Mouse (Mus musculus): ENCODE data around the gene Jak2.
A peak's percentile ranks its signal among the peaks of the same experiment; 100 is the strongest.

Jak2 gene

GRCm38 (mm10) chr19:29251191-29251957 is at the start of gene Jak2:
Gene Jak2 (plus strand): TSS chr19:29251828.
- DNase-seq, result peak; percentile 95

DNA sequence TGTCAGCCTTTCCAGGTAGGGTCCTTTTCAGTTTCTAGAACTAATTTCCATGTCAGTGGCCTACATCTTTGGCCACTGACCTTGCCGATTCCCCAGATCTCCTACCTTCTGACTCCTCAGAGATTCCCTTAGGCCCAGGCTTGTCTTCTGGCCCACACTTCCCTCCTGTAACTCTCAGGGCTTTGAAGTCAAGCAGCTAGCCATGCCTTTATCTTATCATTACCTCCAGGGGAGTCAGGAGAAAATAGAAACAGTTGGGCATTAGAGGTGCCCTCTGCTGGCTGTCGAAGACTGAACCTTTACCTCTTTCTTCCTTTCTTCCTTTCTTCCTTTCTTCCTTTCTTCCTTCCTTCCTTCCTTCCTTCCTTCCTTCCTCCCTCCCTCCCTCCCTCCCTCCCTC is 48.3 kb upstream of the Jak2 start:
- DNase-seq, result peak; percentile 5

- DNase-seq, result peak; percentile 20
These were observed 47.0 kb upstream of the Jak2 start for GRCm38 (mm10) chr19:29204583-29204982.

DNA sequence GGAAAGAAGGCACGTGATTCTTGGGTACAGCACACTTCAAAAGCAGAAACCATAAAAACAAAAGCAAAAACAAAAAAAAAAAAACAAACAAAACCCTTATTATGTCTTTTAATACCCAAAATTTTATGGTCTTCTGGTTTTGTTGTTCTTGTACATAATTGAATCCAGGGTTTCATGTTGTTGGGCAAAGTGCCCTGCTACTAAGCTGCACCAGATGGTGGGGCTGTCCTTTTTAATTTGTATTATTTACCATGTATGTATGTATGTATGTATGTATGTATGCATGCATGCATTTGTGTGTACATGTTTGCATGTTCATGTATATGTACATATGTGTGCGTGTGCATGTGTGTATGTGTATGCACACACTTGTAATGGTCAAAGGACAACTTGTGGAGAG is 46.4 kb upstream of the Jak2 start:
- no peak for DNase-seq

DNA sequence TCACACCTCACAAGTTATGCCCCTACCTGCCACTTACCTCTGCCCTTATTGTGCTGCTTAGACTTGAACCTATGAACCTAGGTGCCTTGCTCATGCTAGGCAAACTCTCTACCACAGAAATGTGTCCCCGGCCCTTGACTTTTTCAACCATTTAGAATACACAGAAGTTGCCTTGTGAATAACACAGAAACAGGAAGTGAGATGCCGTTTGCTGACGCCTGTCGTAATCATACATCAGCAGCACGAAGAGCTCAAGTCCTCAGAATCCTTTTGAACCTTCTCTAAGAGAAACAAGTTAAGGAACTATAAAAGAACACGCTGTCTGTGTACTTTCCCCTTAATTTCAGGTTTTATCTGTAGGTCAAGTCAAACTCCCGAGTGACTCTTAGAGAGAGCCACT is 41.7 kb upstream of the Jak2 start:
- peak; percentile 56 for DNase-seq

- peak; percentile 4 for DNase-seq
These were observed 41.3 kb upstream of the Jak2 start for GRCm38 (mm10) chr19:29210319-29210718.

- DNase-seq, result peak; percentile 23
These were observed 35.7 kb upstream of the Jak2 start for GRCm38 (mm10) chr19:29215811-29216509.

DNA sequence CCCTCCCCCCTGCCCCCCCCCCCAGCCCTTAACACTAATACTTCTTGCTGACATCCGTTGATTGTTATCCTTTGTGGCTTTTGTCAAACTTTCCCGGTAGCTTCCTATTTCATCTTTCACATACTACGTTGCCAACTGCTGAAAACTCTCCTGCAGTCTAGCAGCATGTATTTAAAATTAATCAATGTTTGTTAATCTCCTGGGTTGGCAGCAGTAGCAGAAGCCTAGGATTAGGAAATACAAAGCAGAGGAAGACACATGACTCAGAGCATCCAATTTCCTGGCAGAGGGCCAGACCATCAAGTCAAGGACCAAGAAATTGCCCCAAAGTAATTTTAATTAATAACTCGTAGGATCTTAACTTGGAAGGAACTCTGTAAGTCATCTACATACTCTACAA is 29.8 kb upstream of the Jak2 start:
- DNase-seq, result peak; percentile 42

DNA sequence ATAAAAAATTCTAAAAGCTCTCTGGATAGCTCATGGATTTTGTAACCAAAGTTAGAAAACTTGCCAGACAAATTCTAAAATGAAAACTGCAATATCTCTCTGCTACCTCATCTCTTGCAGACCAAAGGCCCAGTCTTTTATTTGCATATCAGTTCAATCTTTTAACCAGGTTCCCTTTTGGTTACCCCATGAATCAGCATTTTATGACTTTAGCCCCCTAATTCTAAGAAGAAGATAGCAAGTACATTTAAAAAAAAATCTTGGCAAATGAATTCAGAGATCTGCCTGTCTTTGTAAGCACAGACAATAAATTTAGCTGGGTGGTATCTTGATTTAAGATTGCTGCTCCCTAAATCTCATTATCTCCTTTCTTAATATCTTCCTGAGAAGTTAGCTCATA is 26.7 kb upstream of the Jak2 start:
- no peak for DNase-seq

- DNase-seq, result no peak
These were observed 24.6 kb upstream of the Jak2 start for GRCm38 (mm10) chr19:29226996-29227395.

DNA sequence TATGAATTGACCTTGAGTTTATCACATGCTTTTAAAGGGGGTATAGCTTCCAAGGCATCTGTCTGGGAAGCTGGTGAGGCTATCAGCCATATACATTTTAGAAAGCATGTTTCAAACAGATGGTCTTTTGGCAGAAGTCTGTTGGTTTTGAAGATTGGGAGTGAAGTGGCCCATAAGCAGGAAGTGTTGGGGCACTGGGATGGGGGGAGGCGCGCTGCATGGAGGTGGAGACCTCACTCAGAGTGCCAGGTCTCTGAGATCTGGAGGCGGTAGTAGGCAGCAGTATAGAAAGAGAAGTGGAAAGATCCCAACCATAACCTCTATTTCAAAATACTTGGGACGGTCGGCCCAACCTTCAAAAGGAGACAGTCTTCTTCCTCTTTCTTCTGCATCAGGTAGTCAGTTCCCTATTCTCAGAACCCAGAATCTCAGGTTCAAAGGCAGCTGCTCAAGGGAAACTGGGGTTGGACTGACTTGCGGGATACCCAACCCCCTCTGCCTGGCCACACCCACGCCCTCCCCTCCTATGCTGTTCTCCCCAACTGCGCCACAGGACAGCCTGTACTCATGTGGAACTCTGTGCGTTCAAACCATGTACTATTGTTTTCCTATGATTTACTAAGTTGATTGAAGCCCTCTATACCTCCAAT is 23.6 kb upstream of the Jak2 start:
- peak; percentile 42 for DNase-seq

DNA sequence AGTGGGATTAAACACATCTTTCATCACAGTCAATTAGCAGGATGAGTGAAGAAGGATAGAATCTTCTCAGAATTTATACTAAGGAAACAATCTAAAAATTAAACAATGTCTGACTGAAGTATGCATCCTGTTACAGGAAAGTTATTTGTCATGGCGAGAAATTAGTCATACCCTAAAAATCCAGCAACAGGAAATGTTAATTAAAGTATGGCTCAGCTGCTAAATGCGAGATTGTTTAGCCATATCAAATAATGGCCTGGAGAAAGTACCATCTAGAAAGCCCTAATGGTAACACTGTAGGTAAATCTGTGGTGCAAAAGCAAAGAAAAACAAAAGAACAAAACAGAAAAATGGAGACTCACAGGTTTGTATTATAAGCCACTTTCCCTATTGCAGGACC is 22.6 kb upstream of the Jak2 start:
- no peak for DNase-seq

DNA sequence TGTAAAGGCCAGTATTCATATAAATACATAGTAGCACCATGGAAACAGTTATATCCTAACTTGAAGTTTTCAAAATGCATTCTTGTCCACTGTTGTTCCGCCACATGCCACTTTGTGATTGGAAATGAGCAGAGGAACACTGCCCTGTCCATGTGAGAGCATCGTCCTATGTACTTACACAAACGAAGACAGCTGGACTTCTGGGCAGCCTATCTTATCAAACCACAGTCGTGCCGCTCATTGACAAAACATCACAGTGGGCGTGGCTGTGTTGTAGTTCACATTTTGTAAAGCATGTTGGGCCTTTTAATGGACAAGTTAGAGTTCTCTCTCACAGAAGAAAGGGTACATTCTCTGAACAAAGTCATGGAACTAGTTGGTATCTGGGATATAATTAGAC is 18.9 kb upstream of the Jak2 start:
- no peak for DNase-seq

GRCm38 (mm10) chr19:29236658-29237385 is 14.8 kb upstream of the Jak2 start:
- DNase-seq, result peak; percentile 33

DNA sequence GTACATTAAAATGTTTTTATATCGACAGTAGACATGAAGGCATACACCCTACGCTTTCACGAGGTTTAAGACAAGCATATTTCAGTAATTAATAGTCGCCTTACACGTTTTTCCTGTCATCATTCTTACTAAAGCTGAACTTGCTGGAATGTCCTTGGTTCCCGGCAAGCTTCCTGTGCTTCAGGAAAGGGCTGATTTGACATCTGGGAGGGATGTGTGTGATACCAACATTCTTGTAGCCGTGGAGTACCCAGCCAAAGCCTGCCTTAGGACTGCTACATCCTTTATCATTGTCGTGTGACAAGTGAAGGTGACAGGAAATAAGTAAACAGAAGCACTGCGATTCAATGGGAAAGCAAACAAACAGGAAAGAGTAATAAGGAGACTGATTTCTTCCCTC is 13.5 kb upstream of the Jak2 start:
- no peak for DNase-seq

GRCm38 (mm10) chr19:29239513-29240235 is 12.0 kb upstream of the Jak2 start:
- DNase-seq, result no peak

GRCm38 (mm10) chr19:29240676-29241075 is 11.0 kb upstream of the Jak2 start:
- DNase-seq, result no peak

DNA sequence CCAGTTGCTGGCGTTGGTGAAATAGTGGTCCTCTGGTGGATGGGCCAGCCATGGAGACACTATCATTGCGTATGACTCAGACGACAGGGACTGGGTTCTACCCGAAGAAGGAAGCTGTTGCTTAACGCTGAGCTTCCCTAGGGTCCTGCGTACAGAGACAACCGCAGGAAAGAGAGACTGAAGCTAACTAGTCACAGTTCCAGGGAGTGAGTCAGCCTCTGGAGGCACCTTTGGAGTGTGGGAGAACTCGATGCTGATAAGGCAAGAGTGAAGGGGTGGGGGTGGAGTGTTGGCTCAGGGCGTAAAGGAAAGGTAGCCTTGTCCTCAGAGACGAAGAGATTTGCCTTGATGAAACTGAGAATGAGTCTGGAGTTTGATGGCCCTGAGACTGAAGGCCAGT is 10.0 kb upstream of the Jak2 start:
- DNase-seq, result no peak

DNA sequence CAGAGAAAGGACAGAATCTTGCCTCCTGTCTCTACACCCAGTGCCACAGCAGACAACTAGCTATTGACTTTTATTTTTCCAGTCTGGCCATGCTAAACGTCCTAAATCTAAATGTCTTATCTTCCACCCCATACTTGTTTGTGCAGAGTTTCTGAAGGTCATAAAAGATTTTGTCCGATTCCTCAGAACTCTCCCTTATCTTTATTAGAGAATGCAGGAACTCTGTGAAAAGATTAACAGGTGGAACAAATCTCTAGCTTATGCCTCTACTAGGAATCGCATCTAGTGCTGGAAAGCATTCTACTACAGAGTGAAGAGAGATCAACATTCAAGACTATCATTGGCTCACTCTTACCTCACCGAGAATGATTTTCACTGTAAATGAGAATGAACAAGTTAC is 1.7 kb upstream of the Jak2 start:
- no peak for DNase-seq

- no peak for DNase-seq
These were observed 552 bp downstream of the Jak2 start for GRCm38 (mm10) chr19:29251958-29252801.

- peak; percentile 37 for DNase-seq
These were observed 1.4 kb downstream of the Jak2 start for GRCm38 (mm10) chr19:29252831-29253545.

All from lung, postnatal 36 days (tissue).